Mouse (Mus musculus) midbrain, postnatal 0 days (tissue): ENCODE measurements at regions not wholly inside any gene's neighbourhood (a gene's known extent, or its start where the extent isn't known, plus 50 kb on each side); places are given as distances from the start of the nearest gene placed in this dataset.
"Not testable (repeated sequence)": the region's sequence is repeated elsewhere in the genome, so short reads cannot be mapped to it uniquely, and the experiment has no call there.

Experiments used
- ATAC-seq: fragments of 200-750 bp; cut with Nextera tagmentation; 2 replicates; pipeline ENCODE4 v1.8.0; 2017; ENCODE audit warnings: moderate number of reproducible peaks, mild to moderate bottlenecking, moderate TSS enrichment, moderate library complexity; ENCODE audit not compliant: low FRiP score
- DNase-seq: peaks from one replicate; pipeline ENCODE4 v3.0.0-alpha.2; 2015; ENCODE audit warnings: low spot score
- H3K27ac ChIP-seq: fragments of 300-500 bp; sonication (generic); 2 replicates; pipeline ENCODE4 v1.5.1; 2014; ENCODE audit warnings: low read depth, mild to moderate bottlenecking, low read length, mixed read lengths
- H3K27me3 ChIP-seq: fragments of 300-500 bp; sonication (generic); 2 replicates; pipeline ENCODE4 v1.6.1; 2014; ENCODE audit warnings: low read length, control low read depth, mixed read lengths; ENCODE audit not compliant: insufficient read depth
- H3K36me3 ChIP-seq: fragments of 300-500 bp; sonication (generic); 2 replicates; pipeline ENCODE4 v1.6.1; 2014; ENCODE audit warnings: low read length, control low read depth, mixed read lengths; ENCODE audit not compliant: insufficient read depth
- H3K4me1 ChIP-seq: fragments of 300-500 bp; sonication (generic); 2 replicates; pipeline ENCODE4 v1.6.1; 2014; ENCODE audit warnings: mild to moderate bottlenecking, control low read depth, antibody characterized with exemption, low read length, mixed read lengths; ENCODE audit not compliant: insufficient read depth
- H3K4me2 ChIP-seq: fragments of 300-500 bp; sonication (generic); 2 replicates; pipeline ENCODE4 v1.6.1; 2014; ENCODE audit warnings: low read depth, mild to moderate bottlenecking, low read length, mixed read lengths; ENCODE audit not compliant: poor library complexity, severe bottlenecking
- H3K4me3 ChIP-seq: fragments of 300-500 bp; sonication (generic); 2 replicates; pipeline ENCODE4 v1.5.1; 2014; ENCODE audit warnings: low read depth, mild to moderate bottlenecking, low read length, moderate library complexity
- H3K9ac ChIP-seq: fragments of 300-500 bp; sonication (generic); replicated peaks from 2 replicates; pipeline ENCODE4 v1.6.1; 2014; ENCODE audit warnings: mild to moderate bottlenecking, low read length, moderate library complexity, mixed read lengths; ENCODE audit not compliant: poor library complexity, severe bottlenecking
- H3K9me3 ChIP-seq: fragments of 300-500 bp; sonication (generic); 2 replicates; pipeline ENCODE4 v1.6.1; 2016; ENCODE audit warnings: low read length, control low read depth
- CTCF ChIP-seq: IDR thresholded peaks from 2 replicates; pipeline ENCODE4 v1.5.1; 2016; ENCODE audit warnings: antibody characterized with exemption, mild to moderate bottlenecking
- WGBS: fragments of 180-500 bp; shearing (Covaris S2); extraction: QIAGEN DNeasy Blood & Tissue Kit; methylation state at CpG from one replicate; pipeline ENCODE4 v1.1.7; 2014; 5-methylcytosine and 5-hydroxymethylcytosine counted together

GRCm38 (mm10) chr7:118320307-118320706 is 76.8 kb upstream of the Smg1 start:
- no peak for DNase-seq
- H3K27me3 ChIP-seq, result no peaks in the 10 kb centered on the region
- TF ChIP-seq CTCF, result no peak
- no peak overlapping the region for H3K4me3 ChIP-seq
- H3K4me1 ChIP-seq, result no peaks in the 10 kb centered on the region
- no peak overlapping the region for H3K4me2 ChIP-seq
- ATAC-seq, result no peak
- no peak overlapping the region for H3K9ac ChIP-seq
- WGBS, result 89% methylated on average over 4 of the region's 4 CpGs
- no peak overlapping the region for H3K27ac ChIP-seq
- H3K9me3 ChIP-seq, result no peaks in the 10 kb centered on the region
- no peaks in the 10 kb centered on the region for H3K36me3 ChIP-seq

- no peaks in the 10 kb centered on the region for H3K9me3 ChIP-seq
- H3K27ac ChIP-seq, result no peak overlapping the region
- no peaks in the 10 kb centered on the region for H3K36me3 ChIP-seq
- WGBS, result 63% methylated on average over 12 of the region's 12 CpGs
- ATAC-seq (no peak), DNase-seq (no peak)
- H3K4me3 ChIP-seq, result no peak overlapping the region
- H3K4me2 ChIP-seq, result no peak overlapping the region
- H3K27me3 ChIP-seq, result no peaks in the 10 kb centered on the region
- TF ChIP-seq CTCF, result no peak
- no peaks in the 10 kb centered on the region for H3K4me1 ChIP-seq
- H3K9ac ChIP-seq, result no peak overlapping the region
Measured at GRCm38 (mm10) chr7:118318432-118319135, 75.1 kb upstream of the Smg1 start.

- H3K4me3 ChIP-seq, H3K4me1 ChIP-seq, H3K9ac ChIP-seq, ATAC-seq, H3K4me2 ChIP-seq, H3K9me3 ChIP-seq, DNase-seq, H3K27me3 ChIP-seq, H3K27ac ChIP-seq, H3K36me3 ChIP-seq: not testable (repeated sequence)
- WGBS, result 74% methylated on average over 10 of the region's 10 CpGs
Measured at GRCm38 (mm10) chr7:118314886-118315285, 71.4 kb upstream of the Smg1 start.

- Histone ChIP-seq H3K4me1 (no peaks in the 10 kb centered on the region), H3K4me2 (no peak overlapping the region), H3K4me3 (no peak overlapping the region), H3K9ac (no peak overlapping the region), H3K36me3 (no peaks in the 10 kb centered on the region), H3K9me3 (no peaks in the 10 kb centered on the region), H3K27ac (no peak overlapping the region), H3K27me3 (no peaks in the 10 kb centered on the region)
- ATAC-seq (no peak), DNase-seq (peak; percentile 15)
- WGBS, result 78% methylated on average over 8 of the region's 8 CpGs
- no peak for TF ChIP-seq CTCF
Measured at GRCm38 (mm10) chr7:118314228-118314658, 70.8 kb upstream of the Smg1 start.

- H3K4me1 ChIP-seq, result no peaks in the 10 kb centered on the region
- H3K36me3 ChIP-seq, result no peaks in the 10 kb centered on the region
- no peak overlapping the region for H3K9ac ChIP-seq
- no peak overlapping the region for H3K27ac ChIP-seq
- H3K4me2 ChIP-seq, result no peak overlapping the region
- TF ChIP-seq CTCF, result peak; percentile 65
- H3K9me3 ChIP-seq, result no peaks in the 10 kb centered on the region
- 70% methylated on average over 8 of the region's 8 CpGs for WGBS
- DNase-seq, result peak; percentile 59
- no peak overlapping the region for H3K4me3 ChIP-seq
- no peak for ATAC-seq
- no peaks in the 10 kb centered on the region for H3K27me3 ChIP-seq
Measured at GRCm38 (mm10) chr7:118313818-118314217, 70.3 kb upstream of the Smg1 start.

- Histone ChIP-seq H3K4me1 (no peaks in the 10 kb centered on the region), H3K9ac (no peak overlapping the region), H3K4me2 (no peak overlapping the region), H3K4me3 (no peak overlapping the region), H3K27ac (no peak overlapping the region), H3K9me3 (no peaks in the 10 kb centered on the region), H3K27me3 (no peaks in the 10 kb centered on the region), H3K36me3 (no peaks in the 10 kb centered on the region)
- 82% methylated on average over 5 of the region's 5 CpGs for WGBS
- TF ChIP-seq CTCF, result no peak
- DNase-seq (no peak), ATAC-seq (no peak)
Measured at GRCm38 (mm10) chr7:118309733-118310132, 66.3 kb upstream of the Smg1 start.
